Mouse (Mus musculus) hindbrain, embryonic 14.5 days (tissue): ENCODE results near the gene Coasy. TPM values are rescaled to one million over a fixed set of nuclear protein-coding genes. Genes with fewer than 3 reads are reported as not detected.
"Not testable (repeated sequence)": the region's sequence is repeated elsewhere in the genome, so short reads cannot be mapped to it uniquely, and the experiment has no call there.

Experiments
- ATAC-seq: fragments of 200-750 bp; cut with Nextera tagmentation; 2 replicates; pipeline ENCODE4 v1.8.0; 2017; ENCODE audit warnings: moderate number of reproducible peaks, mild to moderate bottlenecking, moderate TSS enrichment, moderate library complexity; ENCODE audit not compliant: low FRiP score
- DNase-seq: peaks from one replicate; pipeline ENCODE4 v3.0.0-alpha.2; 2015; ENCODE audit warnings: low spot score
- H3K27ac ChIP-seq: fragments of 300-500 bp; sonication (generic); 2 replicates; pipeline ENCODE4 v1.5.1; 2014; ENCODE audit warnings: mild to moderate bottlenecking, moderate library complexity
- H3K27me3 ChIP-seq: fragments of 300-500 bp; sonication (generic); 2 replicates; pipeline ENCODE4 v1.6.1; 2014; ENCODE audit warnings: mild to moderate bottlenecking, low read length, mixed read lengths; ENCODE audit not compliant: control insufficient read depth, insufficient read depth
- H3K36me3 ChIP-seq: fragments of 300-500 bp; sonication (generic); replicated peaks from 2 replicates; pipeline ENCODE4 v1.6.1; 2014; ENCODE audit not compliant: control insufficient read depth, insufficient read depth
- H3K4me1 ChIP-seq: fragments of 300-500 bp; sonication (generic); replicated peaks from 2 replicates; pipeline ENCODE4 v1.6.1; 2014; ENCODE audit warnings: antibody characterized with exemption, low read length, mixed read lengths; ENCODE audit not compliant: control insufficient read depth, insufficient read depth
- H3K4me2 ChIP-seq: fragments of 300-500 bp; sonication (generic); replicated peaks from 2 replicates; pipeline ENCODE4 v1.6.1; 2014; ENCODE audit warnings: mild to moderate bottlenecking, moderate library complexity
- H3K4me3 ChIP-seq: fragments of 300-500 bp; sonication (generic); replicated peaks from 2 replicates; pipeline ENCODE4 v1.5.1; 2014; ENCODE audit warnings: mild to moderate bottlenecking, low read length
- H3K9ac ChIP-seq: fragments of 300-500 bp; sonication (generic); 2 replicates; pipeline ENCODE4 v1.6.1; 2014
- H3K9me3 ChIP-seq: fragments of 300-500 bp; sonication (generic); 2 replicates; pipeline ENCODE4 v1.6.1; 2016; ENCODE audit warnings: low read length; ENCODE audit not compliant: control insufficient read depth
- WGBS: fragments of 180-500 bp; shearing (Covaris S2); extraction: QIAGEN DNeasy Blood & Tissue Kit; methylation state at CpG from one replicate; pipeline ENCODE4 v1.1.7; 2014; 5-methylcytosine and 5-hydroxymethylcytosine counted together
- polyA plus RNA-seq: library from polyadenylated mRNA; unstranded; fragments of >200 nt; fragmentation: Nextera tagmentation; extraction: Ambion mirVana; gene quantifications from 2 replicates; pipeline ENCODE4 v1.2.1, GENCODE M21; 2014

Gene Coasy
- polyA plus RNA-seq, 1 experiment from 2014 or later = 37.2 TPM

- under 1% methylated on average over 61 of the region's 61 CpGs for WGBS
- Histone ChIP-seq H3K9me3 (no peaks in the 10 kb centered on the region), H3K4me1 (peaks cover 33% of the 10 kb centered on the region), H3K27ac (peak within 1 kb of the TSS; percentile 89), H3K9ac (peak within 1 kb of the TSS; percentile 89), H3K4me2 (peak within 1 kb of the TSS; percentile 94), H3K36me3 (peaks cover 19% of the 10 kb centered on the region), H3K4me3 (peak within 1 kb of the TSS; percentile 85), H3K27me3 (no peaks in the 10 kb centered on the region)
- DNase-seq (peak; percentile 100), ATAC-seq (peak; percentile 94)
Observed at GRCm38 (mm10) chr11:101119761-101120544, 37.6 kb downstream of the Coasy start, which contains the start of the genes Retreg3 and Tubg1. Gene Retreg3 (minus strand): TSS chr11:101119893. Gene Tubg1 (plus strand): TSS chr11:101119938.

- WGBS = 27% methylated on average over 19 of the region's 19 CpGs
Observed at GRCm38 (mm10) chr11:101120545-101121188, 38.3 kb downstream of the Coasy start.

GRCm38 (mm10) chr11:101124494-101124893 is 42.1 kb downstream of the Coasy start:
- H3K27me3 ChIP-seq, H3K27ac ChIP-seq, H3K4me3 ChIP-seq, H3K9ac ChIP-seq, H3K9me3 ChIP-seq, ATAC-seq, H3K4me2 ChIP-seq, DNase-seq: not testable (repeated sequence)
- Histone ChIP-seq H3K36me3 (peaks cover 37% of the 10 kb centered on the region), H3K4me1 (peaks cover 13% of the 10 kb centered on the region)
- 95% methylated on average over 8 of the region's 8 CpGs for WGBS

More at GRCm38 (mm10) chr11:101120545-101121188, 38.3 kb downstream of the Coasy start:
- DNase-seq (no peak), ATAC-seq (no peak)
- H3K36me3 ChIP-seq = peaks cover 24% of the 10 kb centered on the region
- H3K4me2 ChIP-seq = peak overlapping the region; percentile 94
- H3K27ac ChIP-seq = peak overlapping the region; percentile 89
- no peaks in the 10 kb centered on the region for H3K27me3 ChIP-seq
- peak overlapping the region; percentile 84 for H3K9ac ChIP-seq
- peaks cover 30% of the 10 kb centered on the region for H3K4me1 ChIP-seq
- no peaks in the 10 kb centered on the region for H3K9me3 ChIP-seq
- H3K4me3 ChIP-seq = peak overlapping the region; percentile 85

- peaks cover 37% of the 10 kb centered on the region for H3K36me3 ChIP-seq
- peaks cover 13% of the 10 kb centered on the region for H3K4me1 ChIP-seq
- not testable (repeated sequence) for H3K27ac ChIP-seq, H3K9ac ChIP-seq, DNase-seq, H3K9me3 ChIP-seq, H3K4me3 ChIP-seq, ATAC-seq, H3K4me2 ChIP-seq, H3K27me3 ChIP-seq
- 94% methylated on average over 4 of the region's 9 CpGs for WGBS
Observed at GRCm38 (mm10) chr11:101125008-101125407, 42.6 kb downstream of the Coasy start.

- ATAC-seq = no peak
- no peaks in the 10 kb centered on the region for H3K27me3 ChIP-seq
- H3K9ac ChIP-seq = no peak overlapping the region
- H3K36me3 ChIP-seq = peaks cover 37% of the 10 kb centered on the region
- H3K4me1 ChIP-seq = no peaks in the 10 kb centered on the region
- H3K9me3 ChIP-seq = no peaks in the 10 kb centered on the region
- WGBS = 58% methylated on average over 1 of the region's 1 CpGs
- DNase-seq = no peak
- H3K27ac ChIP-seq = no peak overlapping the region
- H3K4me3 ChIP-seq = no peak overlapping the region
- H3K4me2 ChIP-seq = no peak overlapping the region
Observed at GRCm38 (mm10) chr11:101127075-101127474, 44.7 kb downstream of the Coasy start.

GRCm38 (mm10) chr11:101128996-101129577 is 46.7 kb downstream of the Coasy start:
- Histone ChIP-seq H3K36me3 (peaks cover 20% of the 10 kb centered on the region), H3K4me1 (no peaks in the 10 kb centered on the region), H3K27ac (no peak overlapping the region), H3K27me3 (no peaks in the 10 kb centered on the region), H3K4me3 (no peak overlapping the region), H3K9me3 (no peaks in the 10 kb centered on the region), H3K4me2 (no peak overlapping the region), H3K9ac (no peak overlapping the region)
- WGBS = 79% methylated on average over 11 of the region's 11 CpGs
- no peak for ATAC-seq
- DNase-seq = no peak

GRCm38 (mm10) chr11:101130056-101130756 is 47.8 kb downstream of the Coasy start:
- Histone ChIP-seq H3K27me3 (no peaks in the 10 kb centered on the region), H3K4me3 (no peak overlapping the region), H3K36me3 (peaks cover 17% of the 10 kb centered on the region), H3K27ac (no peak overlapping the region), H3K4me1 (no peaks in the 10 kb centered on the region), H3K4me2 (no peak overlapping the region), H3K9me3 (no peaks in the 10 kb centered on the region), H3K9ac (no peak overlapping the region)
- no peak for DNase-seq
- 52% methylated on average over 18 of the region's 18 CpGs for WGBS
- no peak for ATAC-seq

GRCm38 (mm10) chr11:101131187-101131586 is 48.8 kb downstream of the Coasy start:
- H3K9me3 ChIP-seq = no peaks in the 10 kb centered on the region
- H3K36me3 ChIP-seq = peaks cover 8% of the 10 kb centered on the region
- no peaks in the 10 kb centered on the region for H3K27me3 ChIP-seq
- no peak overlapping the region for H3K4me2 ChIP-seq
- H3K9ac ChIP-seq = no peak overlapping the region
- 91% methylated on average over 2 of the region's 2 CpGs for WGBS
- H3K27ac ChIP-seq = no peak overlapping the region
- DNase-seq (no peak), ATAC-seq (no peak)
- H3K4me3 ChIP-seq = no peak overlapping the region
- no peaks in the 10 kb centered on the region for H3K4me1 ChIP-seq

- Histone ChIP-seq H3K27me3 (no peaks in the 10 kb centered on the region), H3K4me1 (no peaks in the 10 kb centered on the region), H3K4me2 (no peak overlapping the region), H3K9ac (no peak overlapping the region), H3K9me3 (no peaks in the 10 kb centered on the region), H3K4me3 (no peak overlapping the region), H3K27ac (no peak overlapping the region), H3K36me3 (peaks cover 3% of the 10 kb centered on the region)
- WGBS = 92% methylated on average over 6 of the region's 6 CpGs
- ATAC-seq = no peak
- DNase-seq = no peak
Observed at GRCm38 (mm10) chr11:101131701-101132100, 49.3 kb downstream of the Coasy start.
